Mouse (Mus musculus) ES-Bruce4 (cell line): ENCODE measurements around the gene Glis2.

Experiments used
- CTCF ChIP-seq: IDR thresholded peaks from one replicate; pipeline ENCODE4 v1.8.1; 2011; ENCODE audit warnings: low read depth, low read length
- EP300 ChIP-seq: IDR thresholded peaks from 2 replicates; pipeline ENCODE4 v1.6.1; 2011; ENCODE audit warnings: low read depth, low read length; ENCODE audit not compliant: insufficient read depth
- POLR2A ChIP-seq: IDR thresholded peaks from one replicate; pipeline ENCODE4 v1.8.1; 2011; ENCODE audit warnings: low read length; ENCODE audit not compliant: insufficient read depth

GRCm38 (mm10) chr16:4558980-4559631 is 35.4 kb upstream of the Glis2 start:
- TF ChIP-seq CTCF (no peak), POLR2A (no peak), EP300 (no peak)
